Mouse (Mus musculus): ENCODE data around the gene Cyp3a59.
"Not testable (repeated sequence)": the region's sequence is repeated elsewhere in the genome, so short reads cannot be mapped to it uniquely, and the experiment has no call there.

Cyp3a59 gene

GRCm38 (mm10) chr5:146078945-146079344, at the start of gene Cyp3a59:
Cyp3a59 (plus strand) TSS chr5:146079257.
- DNase-seq: not testable (repeated sequence)

DNA sequence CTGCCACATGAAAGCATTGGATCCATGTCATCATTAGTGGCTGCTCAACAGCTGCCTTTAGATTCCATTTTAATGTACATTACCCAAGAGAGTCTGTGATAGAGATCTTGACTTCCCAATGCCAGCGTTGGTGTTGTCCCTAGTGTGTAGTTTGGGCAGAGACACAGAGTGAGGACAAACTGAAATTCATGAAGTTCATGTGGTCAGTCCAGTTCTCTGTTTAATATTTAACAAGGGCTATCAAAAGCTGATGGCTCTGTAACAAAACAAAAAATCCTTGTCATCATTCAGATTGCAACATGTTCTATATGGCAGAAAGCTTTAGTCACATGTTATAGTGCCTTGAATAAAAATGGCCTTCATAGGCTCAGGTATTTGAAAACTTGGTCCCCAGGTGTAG, 9.0 kb upstream of the Cyp3a59 start:
- DNase-seq: no peak

- no peak for DNase-seq
Measured at GRCm38 (mm10) chr5:146147903-146148302, 68.8 kb downstream of the Cyp3a59 start.

- no peak for DNase-seq
Measured at GRCm38 (mm10) chr5:146150454-146150853, 71.4 kb downstream of the Cyp3a59 start.

DNA sequence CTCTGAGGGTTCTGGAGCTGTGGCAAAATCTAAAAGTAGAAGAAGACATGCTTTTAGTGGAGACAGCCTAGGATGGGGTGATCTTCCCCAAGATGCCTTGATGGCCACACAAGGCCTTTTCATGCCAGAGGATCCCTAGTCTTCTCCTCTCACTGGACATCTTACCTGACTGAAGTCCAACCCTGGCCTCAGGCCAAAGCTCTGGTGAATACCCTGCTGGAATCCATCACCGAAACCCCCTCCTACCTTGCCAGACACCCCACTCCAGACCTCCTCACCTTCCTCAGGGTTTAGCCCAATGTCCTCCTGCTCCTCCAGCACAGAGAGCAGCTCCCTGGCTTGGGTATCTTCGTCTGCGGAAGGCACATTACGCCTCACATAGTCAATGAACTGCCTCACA, 79.3 kb downstream of the Cyp3a59 start:
- not testable (repeated sequence) for DNase-seq

- DNase-seq: not testable (repeated sequence)
Measured at GRCm38 (mm10) chr5:146160439-146160838, 81.4 kb downstream of the Cyp3a59 start, which contains the start of gene Gm5565. Gm5565 (minus strand) TSS chr5:146160539.
